Mouse (Mus musculus) heart, adult 2 months (tissue): ENCODE measurements around the gene Tom1.

ENCODE experiments used
- CTCF ChIP-seq: fragments of 200-600 bp; IDR thresholded peaks from 2 replicates; pipeline ENCODE4 v1.8.1; 2022; ENCODE audit warnings: antibody characterized with exemption, mild to moderate bottlenecking, moderate library complexity
- EP300 ChIP-seq: fragments of 200-500 bp; IDR thresholded peaks from 2 replicates; pipeline ENCODE4 v1.6.1; 2011; ENCODE audit warnings: low read depth, low read length, control low read depth; ENCODE audit not compliant: insufficient read depth
- POLR2A ChIP-seq: fragments of 200-500 bp; IDR thresholded peaks from 2 replicates; pipeline ENCODE4 v1.6.1; 2011; ENCODE audit warnings: mild to moderate bottlenecking, low read depth, low read length, control low read depth; ENCODE audit not compliant: insufficient read depth

GRCm38 (mm10) chr8:75103376-75103878, 69.9 kb downstream of the Tom1 start:
- no peak for TF ChIP-seq CTCF
- TF ChIP-seq POLR2A: no peak
- TF ChIP-seq EP300: no peak
